Comparison of ENCODE assay signal across 9 mouse cellular contexts in genomic region chr16:37916818-37917201, GRCm38 (mm10). TPM values are rescaled to one million over a fixed set of nuclear protein-coding genes. Genes with fewer than 3 reads are reported as not detected.
A peak's percentile ranks its signal among the peaks of the same experiment; 100 is the strongest.
DNase-seq lines count a peak whose midpoint lies in the region; ATAC-seq and TF ChIP-seq lines count a peak whose summit lies in the region.
"Had no signal": no experiment of that assay in that cellular context is flagged by ENCODE, and none has a peak within 500 bp of the region (broad histone marks: within the 10 kb centered on the region; RNA-seq: fewer than 3 reads in every experiment).

No protein-coding gene starts in this region.

- H3K27ac ChIP-seq in heart, embryonic 10.5 days, result peak overlapping the region; percentile 75; the same call in 1 of the 2 replicates
- H3K27ac ChIP-seq in heart, adult 2 months, result no peak overlapping the region
- no peak overlapping the region for H3K27ac ChIP-seq in midbrain, embryonic 11.5 days (ENCODE audit: low read depth, low read length)
- H3K27ac ChIP-seq: liver, embryonic 13.5 days had no signal

- peak overlapping the region; percentile 84 for H3K4me2 ChIP-seq in midbrain, embryonic 11.5 days

- intact Hi-C loops in heart, adult 2 months (cut with DNase I), result no loop called here

- peak overlapping the region; percentile 65 for H3K4me3 ChIP-seq in heart, embryonic 10.5 days
- no peak overlapping the region for H3K4me3 ChIP-seq in heart, adult 2 months
- H3K4me3 ChIP-seq in midbrain, embryonic 11.5 days (ENCODE audit: low read depth, low read length), result peak overlapping the region; percentile 37

- no peak for TF ChIP-seq EP300 in heart, adult 2 months (IDR thresholded peaks at IDR 0.05; ENCODE audit: insufficient read depth, low read depth, low read length)

- H3K27me3 ChIP-seq in heart, embryonic 10.5 days (ENCODE audit: insufficient read depth, poor library complexity, severe bottlenecking), result peaks cover 35% of the 10 kb centered on the region
- H3K27me3 ChIP-seq in heart, adult 2 months (ENCODE audit: control insufficient read depth, insufficient read depth, low read length), result peaks cover 3% of the 10 kb centered on the region; the same call in 1 of the 2 replicates
- peaks cover 4% of the 10 kb centered on the region; the same call in 1 of the 2 replicates for H3K27me3 ChIP-seq in midbrain, embryonic 11.5 days (ENCODE audit: control insufficient read depth, insufficient read depth, low read length)

- H3K36me3 ChIP-seq in heart, embryonic 10.5 days, result no peaks in the 10 kb centered on the region
- H3K36me3 ChIP-seq in heart, adult 2 months (ENCODE audit: control insufficient read depth, insufficient read depth, low read length), result no peaks in the 10 kb centered on the region
- H3K36me3 ChIP-seq in midbrain, embryonic 11.5 days (ENCODE audit: control insufficient read depth, insufficient read depth, low read length), result no peaks in the 10 kb centered on the region
- H3K36me3 ChIP-seq: liver, embryonic 13.5 days had no signal

- TF ChIP-seq CTCF in heart, adult 2 months (IDR thresholded peaks at IDR 0.05), result no peak

- H3K9me3 ChIP-seq in heart, embryonic 10.5 days, result no peaks in the 10 kb centered on the region
- H3K9me3 ChIP-seq in midbrain, embryonic 11.5 days (ENCODE audit: control insufficient read depth, low read length), result no peaks in the 10 kb centered on the region
- H3K9me3 ChIP-seq: liver, embryonic 13.5 days had no signal

- no peaks in the 10 kb centered on the region for H3K79me2 ChIP-seq in heart, adult 2 months (replicated peaks; ENCODE audit: control insufficient read depth, insufficient read depth, low read length)

- no peak for TF ChIP-seq POLR2A in heart, adult 2 months (IDR thresholded peaks at IDR 0.05; ENCODE audit: insufficient read depth, low read depth, low read length)

- peaks cover 10% of the 10 kb centered on the region for H3K4me1 ChIP-seq in heart, embryonic 10.5 days
- H3K4me1 ChIP-seq in heart, adult 2 months (ENCODE audit: control insufficient read depth, insufficient read depth, low read length), result no peaks in the 10 kb centered on the region
- H3K4me1 ChIP-seq in midbrain, embryonic 11.5 days (ENCODE audit: control insufficient read depth, insufficient read depth, low read length), result peaks cover 3% of the 10 kb centered on the region
- H3K4me1 ChIP-seq: liver, embryonic 13.5 days had no signal

- DNase-seq in heart, embryonic 10.5 days (ENCODE audit: low spot score), result no peak
- no peak for DNase-seq in heart, adult 2 months
- DNase-seq in spleen, postnatal 36 days (ENCODE audit: low spot score in 2 of 2), result peak; percentile 57 to 66
- no peak for DNase-seq in spleen, adult 12 weeks (ENCODE audit: low spot score)
- DNase-seq in midbrain, embryonic 11.5 days (ENCODE audit: low spot score, missing footprints), result no peak
- DNase-seq in thymus, postnatal 4 days, result peak; percentile 66
- no peak for DNase-seq in ovary, postnatal 36 days (ENCODE audit: low spot score)
- no peak for DNase-seq in layer of hippocampus, postnatal 36 days
- DNase-seq: liver, embryonic 13.5 days had no signal

- WGBS in heart, embryonic 10.5 days, result 27% methylated on average over 7 of the region's 7 CpGs
- 60% methylated on average over 7 of the region's 7 CpGs for WGBS in heart, adult 2 months
- WGBS in midbrain, embryonic 11.5 days, result 12% methylated on average over 7 of the region's 7 CpGs

- ATAC-seq in midbrain, embryonic 11.5 days (ENCODE audit: low FRiP score), result no peak

- H3K9ac ChIP-seq in heart, adult 2 months (ENCODE audit: low read depth, low read length), result no peak overlapping the region
- H3K9ac ChIP-seq in midbrain, embryonic 11.5 days (ENCODE audit: low read length), result peak overlapping the region; percentile 69
- H3K9ac ChIP-seq: liver, embryonic 13.5 days had no signal

RNA-seq across cellular contexts. Expression of gene Gpr156, which starts 0.5 kb away (rescaled TPM):
- polyA plus RNA-seq in heart, embryonic 10.5 days (2016; fragmentation: Nextera tagmentation; extraction: Ambion mirVana), result 0.40 and 0.67 TPM in 2 replicates
- under 1 TPM in 1 of 2 experiments, not detected in 1; 0.07 TPM for total RNA-seq in heart, adult 2 months (2021)
- polyA plus RNA-seq in heart, adult 2 months (2012; rRNA removed), result 0.02 and 0.09 TPM in 2 replicates
- polyA plus RNA-seq in midbrain, embryonic 11.5 days (2014; fragmentation: Nextera tagmentation; extraction: Ambion mirVana), result 3.4 and 4.2 TPM in 2 replicates
- under 1 TPM; 0.65 to 0.76 TPM for total RNA-seq in layer of hippocampus, postnatal 36 days (2021)

RNA-seq across cellular contexts. Expression of gene Lrrc58, which starts 48.6 kb away (rescaled TPM):
- 42.8 and 48.3 TPM in 2 replicates for polyA plus RNA-seq in heart, embryonic 10.5 days (2016; fragmentation: Nextera tagmentation; extraction: Ambion mirVana)
- 10 to 100 TPM; 64.4 to 83.5 TPM for total RNA-seq in heart, adult 2 months (2021)
- polyA plus RNA-seq in heart, adult 2 months (2012; rRNA removed), result 11.8 and 21.1 TPM in 2 replicates
- polyA plus RNA-seq in midbrain, embryonic 11.5 days (2014; fragmentation: Nextera tagmentation; extraction: Ambion mirVana), result 49.8 and 53.1 TPM in 2 replicates
- total RNA-seq in layer of hippocampus, postnatal 36 days (2021), result 100 to 1,000 TPM; 101 to 108 TPM

RNA-seq across cellular contexts. Expression of gene Gm36028, which starts 55.9 kb away (rescaled TPM):
- 0.88 and 1.0 TPM in 2 replicates for polyA plus RNA-seq in heart, embryonic 10.5 days (2016; fragmentation: Nextera tagmentation; extraction: Ambion mirVana)
- total RNA-seq in heart, adult 2 months (2021), result 1 to 10 TPM; 1.0 TPM
- 0.10 and 0.35 TPM in 2 replicates for polyA plus RNA-seq in heart, adult 2 months (2012; rRNA removed)
- 0.12 and 0.15 TPM in 2 replicates for polyA plus RNA-seq in midbrain, embryonic 11.5 days (2014; fragmentation: Nextera tagmentation; extraction: Ambion mirVana)
- total RNA-seq in layer of hippocampus, postnatal 36 days (2021), result under 1 TPM in 1 of 2 experiments, not detected in 1; 0.35 TPM
- polyA plus RNA-seq: liver, embryonic 13.5 days had no signal

Comparison
In these comparisons a context has a peak if more than half of its experiments do, and no peak if none do; other contexts are left out.
1. DNase-seq: peak in spleen, postnatal 36 days (2 of 2) and thymus, postnatal 4 days (single experiment); none in heart, embryonic 10.5 days (single experiment), heart, adult 2 months (0 of 2), spleen, adult 12 weeks (single experiment), midbrain, embryonic 11.5 days (single experiment), ovary, postnatal 36 days (single experiment) and layer of hippocampus, postnatal 36 days (0 of 2).